Mouse (Mus musculus) heart, adult 2 months (tissue): ENCODE measurements at regions not wholly inside any gene's neighbourhood (a gene's known extent, or its start where the extent isn't known, plus 50 kb on each side); places are given as distances from the start of the nearest gene placed in this dataset.

Experiments used
- CTCF ChIP-seq: fragments of 200-600 bp; IDR thresholded peaks from 2 replicates; pipeline ENCODE4 v1.8.1; 2022; ENCODE audit warnings: antibody characterized with exemption, mild to moderate bottlenecking, moderate library complexity
- EP300 ChIP-seq: fragments of 200-500 bp; IDR thresholded peaks from 2 replicates; pipeline ENCODE4 v1.6.1; 2011; ENCODE audit warnings: low read depth, low read length, control low read depth; ENCODE audit not compliant: insufficient read depth
- POLR2A ChIP-seq: fragments of 200-500 bp; IDR thresholded peaks from 2 replicates; pipeline ENCODE4 v1.6.1; 2011; ENCODE audit warnings: mild to moderate bottlenecking, low read depth, low read length, control low read depth; ENCODE audit not compliant: insufficient read depth

- TF ChIP-seq CTCF (no peak), POLR2A (no peak), EP300 (no peak)
Observed at GRCm38 (mm10) chr3:28185918-28186317, 77.1 kb upstream of the Tnik start.
